Mouse (Mus musculus) embryonic facial prominence, embryonic 14.5 days (tissue): Measurements from ENCODE around the gene Plagl2. TPM values are rescaled to one million over a fixed set of nuclear protein-coding genes. Genes with fewer than 3 reads are reported as not detected.
A peak's percentile ranks its signal among the peaks of the same experiment; 100 is the strongest.

ENCODE experiments used
- ATAC-seq: fragments of 200-750 bp; cut with Nextera tagmentation; 2 replicates; pipeline ENCODE4 v1.8.0; 2017; ENCODE audit warnings: low read depth, moderate number of reproducible peaks, moderate TSS enrichment
- DNase-seq: peaks from one replicate; pipeline ENCODE4 v3.0.0-alpha.2; 2015; ENCODE audit warnings: low spot score
- H3K27ac ChIP-seq: fragments of 300-500 bp; sonication (generic); replicated peaks from 2 replicates; pipeline ENCODE4 v1.5.1; 2014; ENCODE audit warnings: low read depth, mild to moderate bottlenecking, low read length, moderate library complexity
- H3K27me3 ChIP-seq: fragments of 300-500 bp; sonication (generic); replicated peaks from 2 replicates; pipeline ENCODE4 v1.6.1; 2014; ENCODE audit warnings: low read length; ENCODE audit not compliant: control insufficient read depth, insufficient read depth
- H3K36me3 ChIP-seq: fragments of 300-500 bp; sonication (generic); 2 replicates; pipeline ENCODE4 v1.6.1; 2014; ENCODE audit warnings: low read length, mixed read lengths; ENCODE audit not compliant: control insufficient read depth, insufficient read depth
- H3K4me1 ChIP-seq: fragments of 300-500 bp; sonication (generic); 2 replicates; pipeline ENCODE4 v1.6.1; 2014; ENCODE audit warnings: antibody characterized with exemption, low read length; ENCODE audit not compliant: control insufficient read depth, insufficient read depth
- H3K4me2 ChIP-seq: fragments of 300-500 bp; sonication (generic); 2 replicates; pipeline ENCODE4 v1.6.1; 2014; ENCODE audit warnings: low read depth, mild to moderate bottlenecking, low read length, moderate library complexity, mixed read lengths
- H3K4me3 ChIP-seq: fragments of 300-500 bp; sonication (generic); 2 replicates; pipeline ENCODE4 v1.5.1; 2014; ENCODE audit warnings: low read depth, mild to moderate bottlenecking, low read length
- H3K9ac ChIP-seq: fragments of 300-500 bp; sonication (generic); 2 replicates; pipeline ENCODE4 v1.6.1; 2014; ENCODE audit warnings: low read depth, mild to moderate bottlenecking, low read length, moderate library complexity, mixed read lengths
- H3K9me3 ChIP-seq: fragments of 300-500 bp; sonication (generic); 2 replicates; pipeline ENCODE4 v1.6.1; 2016; ENCODE audit warnings: low read length; ENCODE audit not compliant: control insufficient read depth
- WGBS: fragments of 180-500 bp; shearing (Covaris S2); extraction: QIAGEN DNeasy Blood & Tissue Kit; methylation state at CpG from one replicate; pipeline ENCODE4 v1.1.7; 2014; 5-methylcytosine and 5-hydroxymethylcytosine counted together
- polyA plus RNA-seq: library from polyadenylated mRNA; unstranded; fragments of >200 nt; fragmentation: Nextera tagmentation; extraction: Ambion mirVana; gene quantifications from 2 replicates; pipeline ENCODE4 v1.2.1, GENCODE M21; 2014

Plagl2 gene
- polyA plus RNA-seq, 1 experiment from 2014 or later, result 21.4 TPM

DNA sequence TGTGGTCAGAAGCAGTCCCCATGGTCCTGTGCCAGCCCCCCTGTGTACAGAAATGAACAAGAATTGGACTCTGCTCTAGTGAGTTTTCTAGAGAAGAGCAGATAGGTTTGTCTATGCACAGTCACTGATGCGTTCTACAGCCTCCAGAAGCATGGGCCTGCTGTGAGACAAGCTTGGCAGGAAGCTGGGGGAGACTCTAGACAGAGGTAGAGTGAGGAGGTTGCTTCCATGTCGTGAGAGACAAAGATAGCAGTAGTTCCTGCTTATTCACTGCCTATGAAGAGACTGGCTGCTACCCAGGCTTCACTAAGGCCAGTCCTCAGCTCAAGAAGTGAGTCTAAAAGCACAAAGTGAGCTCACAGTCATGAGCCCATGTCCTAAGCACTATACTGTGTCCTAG lies 50.0 kb downstream of the Plagl2 start:
- H3K27me3 ChIP-seq, result no peaks in the 10 kb centered on the region
- H3K9me3 ChIP-seq, result no peaks in the 10 kb centered on the region
- no peak for ATAC-seq
- no peaks in the 10 kb centered on the region for H3K4me1 ChIP-seq
- no peak overlapping the region for H3K27ac ChIP-seq
- no peak for DNase-seq
- H3K9ac ChIP-seq, result no peak overlapping the region
- WGBS, result 85% methylated on average over 2 of the region's 2 CpGs
- no peak overlapping the region for H3K4me3 ChIP-seq
- peaks cover 97% of the 10 kb centered on the region for H3K36me3 ChIP-seq
- H3K4me2 ChIP-seq, result no peak overlapping the region

- Histone ChIP-seq H3K4me3 (no peak overlapping the region), H3K36me3 (peaks cover 98% of the 10 kb centered on the region), H3K9ac (no peak overlapping the region), H3K4me2 (no peak overlapping the region), H3K9me3 (no peaks in the 10 kb centered on the region), H3K27me3 (no peaks in the 10 kb centered on the region), H3K4me1 (no peaks in the 10 kb centered on the region), H3K27ac (no peak overlapping the region)
- 76% methylated on average over 2 of the region's 2 CpGs for WGBS
- no peak for ATAC-seq
- no peak for DNase-seq
Observed at GRCm38 (mm10) chr2:153187848-153188247, 53.4 kb downstream of the Plagl2 start.

GRCm38 (mm10) chr2:153186176-153186591 lies 55.0 kb downstream of the Plagl2 start:
- Histone ChIP-seq H3K4me3 (no peak overlapping the region), H3K27me3 (no peaks in the 10 kb centered on the region), H3K4me2 (no peak overlapping the region), H3K4me1 (no peaks in the 10 kb centered on the region), H3K36me3 (peaks cover 99% of the 10 kb centered on the region), H3K9me3 (no peaks in the 10 kb centered on the region), H3K9ac (no peak overlapping the region), H3K27ac (no peak overlapping the region)
- 48% methylated on average over 2 of the region's 2 CpGs for WGBS
- DNase-seq, result peak; percentile 35
- ATAC-seq, result no peak

GRCm38 (mm10) chr2:153179961-153180360 lies 61.3 kb downstream of the Plagl2 start:
- ATAC-seq (no peak), DNase-seq (no peak)
- no peaks in the 10 kb centered on the region for H3K4me1 ChIP-seq
- H3K9ac ChIP-seq, result no peak overlapping the region
- H3K27me3 ChIP-seq, result no peaks in the 10 kb centered on the region
- H3K9me3 ChIP-seq, result no peaks in the 10 kb centered on the region
- no peak overlapping the region for H3K27ac ChIP-seq
- H3K4me2 ChIP-seq, result no peak overlapping the region
- WGBS, result 64% methylated on average over 3 of the region's 3 CpGs
- H3K4me3 ChIP-seq, result no peak overlapping the region
- H3K36me3 ChIP-seq, result peaks cover 62% of the 10 kb centered on the region

DNA sequence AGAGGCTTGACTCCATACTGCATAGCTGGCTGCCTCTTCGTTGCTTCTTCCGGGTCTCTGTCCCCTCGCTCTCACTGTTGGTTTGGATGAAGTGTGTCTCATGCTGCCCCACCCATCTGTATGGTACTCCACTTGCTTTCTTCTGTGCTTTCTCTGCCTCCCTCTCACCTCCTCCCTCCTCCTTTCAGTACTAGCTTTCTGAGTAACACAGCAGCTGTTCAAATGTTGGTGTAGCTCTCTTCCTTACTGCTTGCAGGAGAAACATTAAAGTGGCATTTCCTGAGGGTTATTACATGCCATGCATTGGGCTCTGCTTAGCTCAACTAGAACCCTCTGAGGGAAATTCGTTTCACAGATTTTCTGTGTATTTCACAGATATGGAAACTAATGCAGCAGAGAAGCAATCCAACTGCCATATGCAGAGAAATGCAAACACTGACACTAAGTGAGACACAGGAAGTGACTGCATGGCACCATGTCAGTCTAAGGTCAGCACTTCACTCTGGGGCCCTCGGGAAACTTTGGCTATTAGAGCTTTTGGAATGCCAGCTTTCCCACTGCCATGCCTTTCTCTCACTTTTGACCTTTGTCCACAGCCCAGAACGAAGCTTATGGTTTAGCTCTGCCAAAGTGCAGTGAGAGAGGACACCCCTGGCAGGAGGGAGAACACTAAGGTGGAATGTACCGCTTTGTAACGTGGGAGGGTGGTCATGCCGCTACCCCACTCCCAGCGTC lies 61.9 kb downstream of the Plagl2 start:
- Histone ChIP-seq H3K4me3 (no peak overlapping the region), H3K9me3 (no peaks in the 10 kb centered on the region), H3K27me3 (no peaks in the 10 kb centered on the region), H3K4me2 (no peak overlapping the region), H3K4me1 (no peaks in the 10 kb centered on the region), H3K36me3 (peaks cover 55% of the 10 kb centered on the region), H3K27ac (no peak overlapping the region), H3K9ac (no peak overlapping the region)
- no peak for DNase-seq
- WGBS, result 77% methylated on average over 10 of the region's 10 CpGs
- no peak for ATAC-seq

Other genes starting within 250 kb of the Plagl2 start
- gene Pdrg1, start 226.0 kb downstream of the Plagl2 start, polyA plus RNA-seq, result 88.8 and 91.4 TPM in 2 replicates
- gene Xkr7, start 209.6 kb downstream of the Plagl2 start, polyA plus RNA-seq, result 0.06 and 0.07 TPM in 2 replicates
- 2.7 and 2.9 TPM in 2 replicates for gene Ccm2l, start 175.5 kb downstream of the Plagl2 start, polyA plus RNA-seq
- gene Hck, start 133.0 kb downstream of the Plagl2 start, polyA plus RNA-seq, result 11.6 and 12.1 TPM in 2 replicates
- 97.9 and 100.0 TPM in 2 replicates for gene Tm9sf4, start 80.1 kb downstream of the Plagl2 start, polyA plus RNA-seq
- gene Tspyl3, start 16.0 kb downstream of the Plagl2 start, polyA plus RNA-seq, result 12.0 and 14.7 TPM in 2 replicates
- gene Pofut1, start 107 bp upstream of the Plagl2 start, polyA plus RNA-seq, result 10.8 and 11.7 TPM in 2 replicates
- 7.1 and 7.6 TPM in 2 replicates for gene Kif3b, start 50.0 kb upstream of the Plagl2 start, polyA plus RNA-seq
- 14.3 and 16.3 TPM in 2 replicates for gene Asxl1, start 104.4 kb upstream of the Plagl2 start, polyA plus RNA-seq